Mouse (Mus musculus) hindbrain, embryonic 11.5 days (tissue): ENCODE results near the gene Elk1. TPM values are rescaled to one million over a fixed set of nuclear protein-coding genes. Genes with fewer than 3 reads are reported as not detected.

Source experiments
- ATAC-seq: fragments of 200-750 bp; cut with Nextera tagmentation; 2 replicates; pipeline ENCODE4 v1.8.0; 2017; ENCODE audit warnings: mild to moderate bottlenecking, moderate TSS enrichment, moderate library complexity; ENCODE audit not compliant: low FRiP score
- DNase-seq: peaks from one replicate; pipeline ENCODE4 v3.0.0-alpha.2; 2015; ENCODE audit warnings: low spot score
- H3K27ac ChIP-seq: fragments of 300-500 bp; sonication (generic); 2 replicates; pipeline ENCODE4 v1.5.1; 2014; ENCODE audit warnings: mild to moderate bottlenecking, low read depth, low read length
- H3K27me3 ChIP-seq: fragments of 300-500 bp; sonication (generic); 2 replicates; pipeline ENCODE4 v1.6.1; 2014; ENCODE audit warnings: mild to moderate bottlenecking, low read length, moderate library complexity, mixed read lengths; ENCODE audit not compliant: control insufficient read depth, insufficient read depth
- H3K36me3 ChIP-seq: fragments of 300-500 bp; sonication (generic); 2 replicates; pipeline ENCODE4 v1.6.1; 2014; ENCODE audit warnings: mild to moderate bottlenecking, low read length, moderate library complexity, mixed read lengths; ENCODE audit not compliant: control insufficient read depth, insufficient read depth
- H3K4me1 ChIP-seq: fragments of 300-500 bp; sonication (generic); replicated peaks from 2 replicates; pipeline ENCODE4 v1.6.1; 2014; ENCODE audit warnings: low read length, mixed read lengths; ENCODE audit not compliant: control insufficient read depth, insufficient read depth
- H3K4me2 ChIP-seq: fragments of 300-500 bp; sonication (generic); replicated peaks from 2 replicates; pipeline ENCODE4 v1.6.1; 2014; ENCODE audit warnings: mild to moderate bottlenecking, low read depth, low read length
- H3K4me3 ChIP-seq: fragments of 300-500 bp; sonication (generic); 2 replicates; pipeline ENCODE4 v1.5.1; 2014; ENCODE audit warnings: low read depth, low read length
- H3K9ac ChIP-seq: fragments of 300-500 bp; sonication (generic); 2 replicates; pipeline ENCODE4 v1.6.1; 2014; ENCODE audit warnings: low read depth, low read length
- H3K9me3 ChIP-seq: fragments of 300-500 bp; sonication (generic); 2 replicates; pipeline ENCODE4 v1.6.1; 2016; ENCODE audit warnings: low read length; ENCODE audit not compliant: control insufficient read depth
- WGBS: fragments of 180-500 bp; shearing (Covaris S2); extraction: QIAGEN DNeasy Blood & Tissue Kit; methylation state at CpG from one replicate; pipeline ENCODE4 v1.1.7; 2014; 5-methylcytosine and 5-hydroxymethylcytosine counted together
- polyA plus RNA-seq: library from polyadenylated mRNA; unstranded; fragments of >200 nt; fragmentation: Nextera tagmentation; extraction: Ambion mirVana; gene quantifications from 2 replicates; pipeline ENCODE4 v1.2.1, GENCODE M21; 2014

The Elk1 gene
- polyA plus RNA-seq, 1 experiment from 2014 or later: 9.1 TPM

DNA sequence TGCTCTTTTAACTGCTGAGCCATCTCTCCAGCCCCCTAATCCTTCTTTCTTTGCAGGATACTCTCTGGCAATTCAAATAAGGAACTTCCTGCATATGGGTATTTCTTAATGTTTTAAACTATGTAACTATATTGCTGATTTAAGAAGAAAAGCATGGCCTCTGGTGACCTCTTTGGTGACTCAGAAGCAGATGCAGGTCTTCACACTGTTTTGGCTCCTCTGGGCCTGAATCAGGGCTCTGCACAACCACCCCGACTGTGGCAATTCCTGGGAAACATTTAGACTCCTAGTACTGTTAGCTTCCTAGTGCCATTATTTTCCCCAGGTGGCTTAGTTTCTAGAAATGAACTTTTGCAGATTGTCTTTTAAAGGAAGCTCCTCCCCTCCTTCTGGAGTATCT lies 26.9 kb downstream of the Elk1 start:
- Histone ChIP-seq H3K4me3 (no peak overlapping the region), H3K9ac (no peak overlapping the region), H3K27me3 (no peaks in the 10 kb centered on the region), H3K36me3 (no peaks in the 10 kb centered on the region), H3K4me1 (no peaks in the 10 kb centered on the region), H3K4me2 (no peak overlapping the region), H3K27ac (no peak overlapping the region), H3K9me3 (no peaks in the 10 kb centered on the region)
- DNase-seq: no peak
- no peak for ATAC-seq
- WGBS: 71% methylated on average over 1 of the region's 1 CpGs

GRCm38 (mm10) chrX:20921366-20921765 lies 29.0 kb downstream of the Elk1 start:
- Histone ChIP-seq H3K4me1 (no peaks in the 10 kb centered on the region), H3K27me3 (no peaks in the 10 kb centered on the region), H3K9me3 (no peaks in the 10 kb centered on the region), H3K4me3 (no peak overlapping the region), H3K27ac (no peak overlapping the region), H3K9ac (no peak overlapping the region), H3K36me3 (no peaks in the 10 kb centered on the region), H3K4me2 (peak overlapping the region; percentile 34)
- 39% methylated on average over 5 of the region's 5 CpGs for WGBS
- DNase-seq (no peak), ATAC-seq (peak; percentile 36; the same call in 1 of the 2 replicates)

GRCm38 (mm10) chrX:20920844-20921364 lies 29.5 kb downstream of the Elk1 start, which contains the start of gene Syn1:
Gene Syn1, minus strand, starts transcription at chrX:20921004.
- Histone ChIP-seq H3K4me3 (peak within 1 kb of the TSS; percentile 44), H3K9me3 (no peaks in the 10 kb centered on the region), H3K27ac (no peak within 1 kb of the TSS), H3K4me2 (peak within 1 kb of the TSS; percentile 50), H3K27me3 (no peaks in the 10 kb centered on the region), H3K4me1 (no peaks in the 10 kb centered on the region), H3K36me3 (no peaks in the 10 kb centered on the region), H3K9ac (0 out of 2 replicates have a peak within 1 kb of the TSS, but pooled peaks have one; percentile 45)
- DNase-seq (peak; percentile 85), ATAC-seq (peak; percentile 96)
- WGBS: 15% methylated on average over 15 of the region's 44 CpGs

GRCm38 (mm10) chrX:20920249-20920843 lies 30.1 kb downstream of the Elk1 start:
- Histone ChIP-seq H3K27ac (no peak overlapping the region), H3K4me3 (peak overlapping the region; percentile 44), H3K4me1 (no peaks in the 10 kb centered on the region), H3K9me3 (no peaks in the 10 kb centered on the region), H3K36me3 (no peaks in the 10 kb centered on the region), H3K4me2 (peak overlapping the region; percentile 50), H3K27me3 (no peaks in the 10 kb centered on the region), H3K9ac (0 out of 2 replicates have a peak overlapping the region, but pooled peaks have one; percentile 45)
- WGBS: 19% methylated on average over 33 of the region's 49 CpGs
- ATAC-seq (peak; percentile 69), DNase-seq (no peak)

DNA sequence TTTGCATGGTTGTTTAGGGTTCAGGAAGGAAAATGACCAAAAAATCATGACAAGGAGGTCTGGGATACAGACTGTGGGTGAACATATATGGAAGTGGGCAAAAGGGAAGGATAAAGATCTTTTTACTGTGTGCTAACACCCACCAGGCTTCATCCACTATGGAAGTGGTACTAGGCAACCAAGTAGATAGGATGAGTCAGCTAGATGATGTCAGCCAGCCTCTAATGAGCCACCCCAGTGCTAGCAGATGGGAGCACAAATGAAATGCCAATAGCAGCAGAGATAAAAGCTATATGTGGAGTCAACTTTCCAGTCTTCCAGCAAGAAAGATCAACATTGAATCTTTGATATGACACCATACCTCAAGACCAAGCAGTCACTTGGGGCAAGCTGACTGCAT lies 35.3 kb downstream of the Elk1 start:
- H3K27me3 ChIP-seq: no peaks in the 10 kb centered on the region
- no peaks in the 10 kb centered on the region for H3K36me3 ChIP-seq
- no peaks in the 10 kb centered on the region for H3K9me3 ChIP-seq
- no peak overlapping the region for H3K27ac ChIP-seq
- DNase-seq: no peak
- no peak overlapping the region for H3K4me3 ChIP-seq
- H3K4me1 ChIP-seq: no peaks in the 10 kb centered on the region
- no peak overlapping the region for H3K4me2 ChIP-seq
- no peak for ATAC-seq
- no peak overlapping the region for H3K9ac ChIP-seq

- H3K9me3 ChIP-seq: no peaks in the 10 kb centered on the region
- ATAC-seq (no peak), DNase-seq (no peak)
- no peaks in the 10 kb centered on the region for H3K4me1 ChIP-seq
- WGBS: 87% methylated on average over 6 of the region's 6 CpGs
- no peak overlapping the region for H3K9ac ChIP-seq
- H3K4me3 ChIP-seq: no peak overlapping the region
- H3K27ac ChIP-seq: no peak overlapping the region
- H3K27me3 ChIP-seq: no peaks in the 10 kb centered on the region
- H3K36me3 ChIP-seq: no peaks in the 10 kb centered on the region
- no peak overlapping the region for H3K4me2 ChIP-seq
These were observed 36.7 kb downstream of the Elk1 start for GRCm38 (mm10) chrX:20913726-20914125.

GRCm38 (mm10) chrX:20910074-20910473 lies 40.3 kb downstream of the Elk1 start:
- H3K36me3 ChIP-seq: no peaks in the 10 kb centered on the region
- no peak overlapping the region for H3K4me3 ChIP-seq
- no peak for DNase-seq
- ATAC-seq: no peak
- no peak overlapping the region for H3K9ac ChIP-seq
- H3K4me1 ChIP-seq: no peaks in the 10 kb centered on the region
- H3K4me2 ChIP-seq: no peak overlapping the region
- WGBS: 43% methylated on average over 3 of the region's 3 CpGs
- H3K9me3 ChIP-seq: no peaks in the 10 kb centered on the region
- H3K27ac ChIP-seq: no peak overlapping the region
- no peaks in the 10 kb centered on the region for H3K27me3 ChIP-seq

Other genes with a start within 250 kb of the Elk1 start
- 76.7 and 87.5 TPM in 2 replicates for gene Usp11, start 246.7 kb downstream of the Elk1 start, polyA plus RNA-seq
- 106 and 118 TPM in 2 replicates for gene Araf, start 152.8 kb downstream of the Elk1 start, polyA plus RNA-seq
- 8.9 and 10.4 TPM in 2 replicates for gene Timp1, start 80.4 kb downstream of the Elk1 start, polyA plus RNA-seq
- 12.4 and 12.7 TPM in 2 replicates for gene Syn1, start 29.6 kb downstream of the Elk1 start, polyA plus RNA-seq
- gene Cfp, start 19.1 kb downstream of the Elk1 start, polyA plus RNA-seq: 2.8 and 3.4 TPM in 2 replicates
- 51.4 and 63.6 TPM in 2 replicates for gene Uxt, start 11.4 kb upstream of the Elk1 start, polyA plus RNA-seq
- 7.6 and 9.7 TPM in 2 replicates for gene Zfp182, start 111.7 kb upstream of the Elk1 start, polyA plus RNA-seq
- not detected in 2 replicates for gene Spaca5, start 117.8 kb upstream of the Elk1 start, polyA plus RNA-seq
- 3.1 and 3.3 TPM in 2 replicates for gene Zfp300, start 138.9 kb upstream of the Elk1 start, polyA plus RNA-seq
- gene Ssxa1, start 165.2 kb upstream of the Elk1 start, polyA plus RNA-seq: not detected in 2 replicates
- gene Gm21876, start 225.0 kb upstream of the Elk1 start, polyA plus RNA-seq: not detected in 2 replicates